Mouse (Mus musculus) neural tube, embryonic 13.5 days (tissue): ENCODE results near the gene Nck2. TPM values are rescaled to one million over a fixed set of nuclear protein-coding genes. Genes with fewer than 3 reads are reported as not detected.
A peak's percentile ranks its signal among the peaks of the same experiment; 100 is the strongest.

Experiments
- ATAC-seq: fragments of 200-750 bp; cut with Nextera tagmentation; 2 replicates; pipeline ENCODE4 v1.8.0; 2017; ENCODE audit warnings: low read depth, mild to moderate bottlenecking, moderate TSS enrichment, moderate library complexity
- H3K27ac ChIP-seq: fragments of 300-500 bp; sonication (generic); replicated peaks from 2 replicates; pipeline ENCODE4 v1.5.1; 2015; ENCODE audit warnings: moderate library complexity, mild to moderate bottlenecking, inconsistent platforms
- H3K27me3 ChIP-seq: fragments of 300-500 bp; sonication (generic); 2 replicates; pipeline ENCODE4 v1.6.1; 2015; ENCODE audit warnings: mild to moderate bottlenecking, inconsistent platforms
- H3K36me3 ChIP-seq: fragments of 300-500 bp; sonication (generic); 2 replicates; pipeline ENCODE4 v1.6.1; 2015; ENCODE audit warnings: mild to moderate bottlenecking, inconsistent platforms
- H3K4me1 ChIP-seq: fragments of 300-500 bp; sonication (generic); replicated peaks from 2 replicates; pipeline ENCODE4 v1.6.1; 2015; ENCODE audit warnings: inconsistent platforms
- H3K4me2 ChIP-seq: fragments of 300-500 bp; sonication (generic); 2 replicates; pipeline ENCODE4 v1.6.1; 2015; ENCODE audit warnings: inconsistent platforms, mild to moderate bottlenecking, moderate library complexity
- H3K4me3 ChIP-seq: fragments of 300-500 bp; sonication (generic); 2 replicates; pipeline ENCODE4 v1.5.1; 2015; ENCODE audit warnings: mild to moderate bottlenecking, inconsistent platforms
- H3K9ac ChIP-seq: fragments of 300-500 bp; sonication (generic); 2 replicates; pipeline ENCODE4 v1.6.1; 2015; ENCODE audit warnings: moderate library complexity, mild to moderate bottlenecking, inconsistent platforms
- H3K9me3 ChIP-seq: fragments of 300-500 bp; sonication (generic); 2 replicates; pipeline ENCODE4 v1.6.1; 2016; ENCODE audit warnings: inconsistent platforms
- WGBS: fragments of 180-500 bp; shearing (Covaris S2); methylation state at CpG from one replicate; pipeline ENCODE4 v1.1.7; 2015; 5-methylcytosine and 5-hydroxymethylcytosine counted together
- polyA plus RNA-seq: library from polyadenylated mRNA; unstranded; fragments of >200 nt; fragmentation: Nextera tagmentation; extraction: Ambion mirVana; gene quantifications from 2 replicates; pipeline ENCODE4 v1.2.1, GENCODE M21; 2015

The Nck2 gene
- polyA plus RNA-seq, 1 experiment from 2014 or later: 33.9 TPM

- ATAC-seq: no peak
- 91% methylated on average over 3 of the region's 3 CpGs for WGBS
- H3K4me3 ChIP-seq: no peak overlapping the region
These were observed 114.0 kb downstream of the Nck2 start for GRCm38 (mm10) chr1:43558329-43558728.

GRCm38 (mm10) chr1:43559043-43559692, 114.8 kb downstream of the Nck2 start:
- 87% methylated on average over 5 of the region's 5 CpGs for WGBS
- Histone ChIP-seq H3K9me3 (no peaks in the 10 kb centered on the region), H3K9ac (no peak overlapping the region), H3K36me3 (peaks cover 11% of the 10 kb centered on the region), H3K27me3 (no peaks in the 10 kb centered on the region), H3K4me1 (peaks cover 17% of the 10 kb centered on the region), H3K4me3 (no peak overlapping the region), H3K27ac (no peak overlapping the region), H3K4me2 (no peak overlapping the region)
- no peak for ATAC-seq

More at GRCm38 (mm10) chr1:43558329-43558728, 114.0 kb downstream of the Nck2 start:
- no peaks in the 10 kb centered on the region for H3K27me3 ChIP-seq
- H3K4me1 ChIP-seq: peaks cover 17% of the 10 kb centered on the region
- H3K4me2 ChIP-seq: no peak overlapping the region
- H3K9me3 ChIP-seq: no peaks in the 10 kb centered on the region
- no peak overlapping the region for H3K27ac ChIP-seq
- H3K36me3 ChIP-seq: peaks cover 19% of the 10 kb centered on the region
- no peak overlapping the region for H3K9ac ChIP-seq

GRCm38 (mm10) chr1:43561085-43561484, 116.7 kb downstream of the Nck2 start:
- 89% methylated on average over 3 of the region's 3 CpGs for WGBS
- Histone ChIP-seq H3K9me3 (no peaks in the 10 kb centered on the region), H3K36me3 (no peaks in the 10 kb centered on the region), H3K9ac (no peak overlapping the region), H3K27me3 (no peaks in the 10 kb centered on the region), H3K27ac (no peak overlapping the region), H3K4me2 (no peak overlapping the region), H3K4me1 (0 out of 2 replicates have a peak, but pooled peaks cover 7% of the 10 kb centered on the region), H3K4me3 (no peak overlapping the region)
- ATAC-seq: no peak

- no peak for ATAC-seq
- H3K9me3 ChIP-seq: no peaks in the 10 kb centered on the region
- H3K36me3 ChIP-seq: no peaks in the 10 kb centered on the region
- no peak overlapping the region for H3K9ac ChIP-seq
- H3K4me2 ChIP-seq: no peak overlapping the region
- no peak overlapping the region for H3K4me3 ChIP-seq
- peaks cover 9% of the 10 kb centered on the region for H3K4me1 ChIP-seq
- no peaks in the 10 kb centered on the region for H3K27me3 ChIP-seq
- H3K27ac ChIP-seq: no peak overlapping the region
- WGBS: 84% methylated on average over 13 of the region's 13 CpGs
These were observed 117.8 kb downstream of the Nck2 start for GRCm38 (mm10) chr1:43562002-43562666.

- ATAC-seq: no peak
- Histone ChIP-seq H3K27ac (no peak overlapping the region), H3K4me1 (peaks cover 9% of the 10 kb centered on the region), H3K9me3 (no peaks in the 10 kb centered on the region), H3K27me3 (no peaks in the 10 kb centered on the region), H3K4me2 (no peak overlapping the region), H3K9ac (no peak overlapping the region), H3K36me3 (peaks cover 5% of the 10 kb centered on the region), H3K4me3 (no peak overlapping the region)
- WGBS: 88% methylated on average over 4 of the region's 4 CpGs
These were observed 120.9 kb downstream of the Nck2 start for GRCm38 (mm10) chr1:43565260-43565659.

- 0 out of 2 replicates have a peak, but pooled peaks have one; percentile 37 for ATAC-seq
- Histone ChIP-seq H3K4me3 (no peak overlapping the region), H3K4me2 (no peak overlapping the region), H3K9me3 (no peaks in the 10 kb centered on the region), H3K36me3 (peaks cover 18% of the 10 kb centered on the region), H3K4me1 (peaks cover 8% of the 10 kb centered on the region), H3K27me3 (no peaks in the 10 kb centered on the region), H3K9ac (no peak overlapping the region), H3K27ac (no peak overlapping the region)
- 70% methylated on average over 8 of the region's 8 CpGs for WGBS
These were observed 122.4 kb downstream of the Nck2 start for GRCm38 (mm10) chr1:43566677-43567377.

- Histone ChIP-seq H3K27ac (no peak overlapping the region), H3K4me1 (peaks cover 5% of the 10 kb centered on the region), H3K4me3 (no peak overlapping the region), H3K4me2 (no peak overlapping the region), H3K27me3 (no peaks in the 10 kb centered on the region), H3K36me3 (peaks cover 23% of the 10 kb centered on the region), H3K9ac (no peak overlapping the region), H3K9me3 (no peaks in the 10 kb centered on the region)
- 78% methylated on average over 10 of the region's 10 CpGs for WGBS
- no peak for ATAC-seq
These were observed 124.4 kb downstream of the Nck2 start for GRCm38 (mm10) chr1:43568824-43569223.

GRCm38 (mm10) chr1:43571105-43571504, 126.7 kb downstream of the Nck2 start:
- no peak overlapping the region for H3K9ac ChIP-seq
- WGBS: 89% methylated on average over 4 of the region's 4 CpGs

GRCm38 (mm10) chr1:43574793-43575304, 130.5 kb downstream of the Nck2 start:
- no peak overlapping the region for H3K4me2 ChIP-seq
- 92% methylated on average over 3 of the region's 3 CpGs for WGBS
- peaks cover 17% of the 10 kb centered on the region for H3K36me3 ChIP-seq
- no peak for ATAC-seq
- no peaks in the 10 kb centered on the region for H3K4me1 ChIP-seq
- H3K4me3 ChIP-seq: no peak overlapping the region
- no peak overlapping the region for H3K9ac ChIP-seq
- no peak overlapping the region for H3K27ac ChIP-seq
- no peaks in the 10 kb centered on the region for H3K9me3 ChIP-seq
- no peaks in the 10 kb centered on the region for H3K27me3 ChIP-seq

More at GRCm38 (mm10) chr1:43571105-43571504, 126.7 kb downstream of the Nck2 start:
- Histone ChIP-seq H3K4me1 (peaks cover 5% of the 10 kb centered on the region), H3K9me3 (no peaks in the 10 kb centered on the region), H3K4me2 (no peak overlapping the region), H3K27ac (no peak overlapping the region), H3K36me3 (peaks cover 23% of the 10 kb centered on the region), H3K4me3 (no peak overlapping the region), H3K27me3 (no peaks in the 10 kb centered on the region)
- no peak for ATAC-seq

- Histone ChIP-seq H3K27me3 (no peaks in the 10 kb centered on the region), H3K4me2 (no peak overlapping the region), H3K27ac (no peak overlapping the region), H3K9me3 (no peaks in the 10 kb centered on the region), H3K4me3 (no peak overlapping the region), H3K9ac (no peak overlapping the region), H3K4me1 (no peaks in the 10 kb centered on the region), H3K36me3 (peaks cover under 1% of the 10 kb centered on the region; the same call in 1 of the 2 replicates)
- 87% methylated on average over 3 of the region's 3 CpGs for WGBS
- ATAC-seq: no peak
These were observed 133.0 kb downstream of the Nck2 start for GRCm38 (mm10) chr1:43577371-43577770.

GRCm38 (mm10) chr1:43583564-43583963, 139.2 kb downstream of the Nck2 start:
- WGBS: 63% methylated on average over 1 of the region's 1 CpGs
- peak; percentile 19 for ATAC-seq

GRCm38 (mm10) chr1:43589001-43589400, 144.6 kb downstream of the Nck2 start:
- WGBS: 84% methylated on average over 1 of the region's 1 CpGs

More at GRCm38 (mm10) chr1:43583564-43583963, 139.2 kb downstream of the Nck2 start:
- Histone ChIP-seq H3K27ac (no peak overlapping the region), H3K4me3 (no peak overlapping the region), H3K4me2 (no peak overlapping the region), H3K27me3 (no peaks in the 10 kb centered on the region), H3K9me3 (no peaks in the 10 kb centered on the region), H3K9ac (no peak overlapping the region), H3K36me3 (no peaks in the 10 kb centered on the region), H3K4me1 (no peaks in the 10 kb centered on the region)

More at GRCm38 (mm10) chr1:43589001-43589400, 144.6 kb downstream of the Nck2 start:
- Histone ChIP-seq H3K9me3 (no peaks in the 10 kb centered on the region), H3K27me3 (no peaks in the 10 kb centered on the region), H3K36me3 (no peaks in the 10 kb centered on the region), H3K27ac (no peak overlapping the region), H3K4me2 (no peak overlapping the region), H3K4me1 (no peaks in the 10 kb centered on the region), H3K4me3 (no peak overlapping the region), H3K9ac (no peak overlapping the region)
- ATAC-seq: no peak
